Mouse (Mus musculus): ENCODE results near the gene Snx32. TPM values are rescaled to one million over a fixed set of nuclear protein-coding genes. Genes with fewer than 3 reads are reported as not detected.

Gene Snx32
- polyA plus RNA-seq, 1 experiment from 2014 or later: 74.3 TPM

DNA sequence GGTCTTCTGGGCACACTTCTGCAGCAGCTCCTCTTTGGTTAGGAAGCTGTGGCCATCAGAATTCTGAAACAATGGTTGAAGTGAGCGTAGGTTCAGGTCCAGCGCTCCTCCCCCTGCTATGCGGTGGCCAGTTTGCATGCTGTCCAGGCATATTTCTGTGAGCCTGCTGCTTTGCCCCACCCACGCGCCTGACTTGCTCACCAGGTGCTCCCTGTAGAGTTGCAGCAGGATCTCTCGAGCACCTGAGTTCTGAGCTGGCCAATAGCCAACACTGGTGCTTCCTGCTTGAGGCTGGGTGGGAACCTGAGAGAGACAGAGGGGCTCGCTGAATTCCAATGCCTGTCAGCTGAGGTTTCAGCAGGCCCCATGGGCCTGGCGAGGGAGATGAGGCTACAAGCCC is 24.1 kb downstream of the Snx32 start:
- Histone ChIP-seq H3K4me2 (no peak overlapping the region), H3K27me3 (no peaks in the 10 kb centered on the region), H3K4me3 (no peak overlapping the region), H3K9me3 (no peaks in the 10 kb centered on the region), H3K4me1 (replicated peaks) (peaks cover 35% of the 10 kb centered on the region), H3K27ac (replicated peaks) (no peak overlapping the region), H3K9ac (no peak overlapping the region), H3K36me3 (peaks cover 53% of the 10 kb centered on the region)
- 91% methylated on average over 8 of the region's 8 CpGs for WGBS
- no peak for ATAC-seq (ENCODE audit: low read depth)

- Histone ChIP-seq H3K4me3 (no peak overlapping the region), H3K9me3 (no peaks in the 10 kb centered on the region), H3K27me3 (no peaks in the 10 kb centered on the region), H3K4me1 (replicated peaks) (peaks cover 35% of the 10 kb centered on the region), H3K27ac (replicated peaks) (no peak overlapping the region), H3K4me2 (no peak overlapping the region), H3K9ac (no peak overlapping the region), H3K36me3 (peaks cover 58% of the 10 kb centered on the region)
- 94% methylated on average over 7 of the region's 7 CpGs for WGBS
- no peak for ATAC-seq (ENCODE audit: low read depth)
Measured at GRCm38 (mm10) chr19:5485821-5486220, 24.5 kb downstream of the Snx32 start.

DNA sequence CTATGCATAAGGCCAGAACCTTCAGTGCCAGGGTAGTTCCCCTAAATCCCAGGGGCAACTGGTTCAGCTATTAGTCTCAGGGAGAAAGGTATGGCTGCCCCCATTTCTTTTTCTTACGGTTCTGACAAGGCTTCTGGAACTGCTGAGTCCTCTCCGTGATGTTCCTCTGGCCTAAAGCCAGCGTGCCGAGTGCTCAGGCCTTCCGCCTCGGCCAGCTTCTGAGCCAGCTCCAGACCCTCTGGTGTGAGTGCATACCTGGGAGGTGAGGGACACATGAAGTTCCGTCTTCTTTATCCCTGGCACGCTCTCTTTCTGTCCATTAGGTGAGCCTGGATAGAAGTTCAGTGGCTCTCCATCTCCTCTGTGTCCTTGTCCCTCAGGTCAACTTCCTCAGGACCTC is 25.0 kb downstream of the Snx32 start:
- no peak overlapping the region for H3K4me3 ChIP-seq
- H3K4me2 ChIP-seq: no peak overlapping the region
- ATAC-seq (ENCODE audit: low read depth): no peak
- H3K27ac ChIP-seq (replicated peaks): no peak overlapping the region
- peaks cover 35% of the 10 kb centered on the region for H3K4me1 ChIP-seq (replicated peaks)
- 0 out of 2 replicates have a peak overlapping the region, but pooled peaks have one; percentile 1 for H3K9ac ChIP-seq
- no peaks in the 10 kb centered on the region for H3K27me3 ChIP-seq
- WGBS: 96% methylated on average over 8 of the region's 8 CpGs
- no peaks in the 10 kb centered on the region for H3K9me3 ChIP-seq
- H3K36me3 ChIP-seq: peaks cover 62% of the 10 kb centered on the region

DNA sequence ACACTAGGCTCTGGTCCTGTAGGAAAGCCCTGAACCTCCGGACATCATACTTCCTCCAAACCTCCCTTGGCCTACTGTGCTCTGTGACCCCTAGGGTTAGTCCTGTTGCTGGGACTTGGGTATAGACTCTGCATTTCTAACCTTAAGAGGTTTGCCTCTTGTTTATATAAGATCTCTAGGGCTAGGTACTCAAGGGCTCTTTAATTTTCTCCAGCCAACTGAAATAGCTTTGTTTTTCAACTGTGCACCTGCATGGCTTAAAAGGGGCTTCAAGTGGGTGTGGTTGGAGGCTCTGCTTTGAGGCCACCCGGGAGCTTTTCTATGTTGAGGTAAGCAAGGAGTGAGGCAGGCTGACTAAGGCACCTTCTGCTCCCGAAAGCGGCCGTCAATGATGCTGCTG is 25.8 kb downstream of the Snx32 start:
- Histone ChIP-seq H3K4me2 (no peak overlapping the region), H3K27me3 (no peaks in the 10 kb centered on the region), H3K4me3 (no peak overlapping the region), H3K4me1 (replicated peaks) (peaks cover 29% of the 10 kb centered on the region), H3K9ac (0 out of 2 replicates have a peak overlapping the region, but pooled peaks have one; percentile 38), H3K27ac (replicated peaks) (no peak overlapping the region), H3K36me3 (peaks cover 69% of the 10 kb centered on the region), H3K9me3 (no peaks in the 10 kb centered on the region)
- ATAC-seq (ENCODE audit: low read depth): no peak
- 92% methylated on average over 5 of the region's 5 CpGs for WGBS

- Histone ChIP-seq H3K27me3 (no peaks in the 10 kb centered on the region), H3K36me3 (peaks cover 77% of the 10 kb centered on the region), H3K9me3 (no peaks in the 10 kb centered on the region), H3K4me3 (no peak overlapping the region), H3K4me2 (no peak overlapping the region), H3K4me1 (replicated peaks) (peaks cover 21% of the 10 kb centered on the region), H3K27ac (replicated peaks) (no peak overlapping the region), H3K9ac (no peak overlapping the region)
- ATAC-seq (ENCODE audit: low read depth): no peak
- WGBS: 96% methylated on average over 19 of the region's 19 CpGs
Measured at GRCm38 (mm10) chr19:5483386-5484359, 26.7 kb downstream of the Snx32 start.

DNA sequence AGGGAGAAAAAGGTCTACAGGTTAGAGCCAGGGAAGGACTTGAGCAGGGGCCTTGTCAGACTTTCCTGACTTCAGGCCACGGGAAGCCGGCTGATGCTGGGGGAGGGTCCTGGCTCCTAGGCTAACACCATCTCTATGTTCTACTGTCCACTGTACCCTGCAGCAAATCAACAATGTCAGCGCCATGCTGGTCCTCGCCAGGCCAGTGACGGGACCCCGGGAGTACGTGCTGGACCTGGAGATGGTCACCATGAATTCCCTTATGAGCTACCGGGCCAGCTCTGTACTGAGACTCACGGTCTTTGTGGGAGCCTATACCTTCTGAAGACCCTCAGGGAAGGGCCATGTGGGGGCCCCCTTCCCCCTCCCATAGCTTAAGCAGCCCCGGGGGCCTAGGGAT is 28.9 kb downstream of the Snx32 start:
- Histone ChIP-seq H3K4me1 (replicated peaks) (peaks cover 20% of the 10 kb centered on the region), H3K9me3 (no peaks in the 10 kb centered on the region), H3K4me3 (no peak overlapping the region), H3K9ac (no peak overlapping the region), H3K27ac (replicated peaks) (no peak overlapping the region), H3K27me3 (no peaks in the 10 kb centered on the region), H3K36me3 (peaks cover 80% of the 10 kb centered on the region), H3K4me2 (no peak overlapping the region)
- WGBS: 93% methylated on average over 10 of the region's 10 CpGs
- ATAC-seq (ENCODE audit: low read depth): no peak

DNA sequence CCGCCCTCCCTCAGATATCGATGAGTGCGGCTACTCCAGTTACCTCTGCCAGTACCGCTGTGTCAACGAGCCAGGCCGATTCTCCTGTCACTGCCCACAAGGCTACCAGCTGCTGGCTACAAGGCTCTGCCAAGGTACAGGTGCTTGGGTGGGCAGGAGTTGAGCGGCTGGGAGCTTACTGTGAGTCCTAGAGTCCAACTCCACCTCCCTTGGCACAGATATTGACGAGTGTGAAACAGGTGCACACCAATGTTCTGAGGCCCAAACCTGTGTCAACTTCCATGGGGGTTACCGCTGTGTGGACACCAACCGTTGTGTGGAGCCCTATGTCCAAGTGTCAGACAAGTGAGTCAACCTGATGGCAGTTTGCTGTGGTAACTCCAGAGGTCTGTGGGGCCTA is 30.3 kb downstream of the Snx32 start:
- no peak overlapping the region for H3K27ac ChIP-seq (replicated peaks)
- H3K4me3 ChIP-seq: no peak overlapping the region
- ATAC-seq (ENCODE audit: low read depth): no peak
- peaks cover 66% of the 10 kb centered on the region for H3K36me3 ChIP-seq
- H3K27me3 ChIP-seq: no peaks in the 10 kb centered on the region
- WGBS: 92% methylated on average over 10 of the region's 10 CpGs
- H3K4me1 ChIP-seq (replicated peaks): peaks cover 27% of the 10 kb centered on the region
- H3K9me3 ChIP-seq: no peaks in the 10 kb centered on the region
- H3K9ac ChIP-seq: no peak overlapping the region
- H3K4me2 ChIP-seq: no peak overlapping the region

GRCm38 (mm10) chr19:5477668-5478300 is 32.6 kb downstream of the Snx32 start:
- Histone ChIP-seq H3K4me2 (no peak overlapping the region), H3K36me3 (peaks cover 44% of the 10 kb centered on the region), H3K27me3 (no peaks in the 10 kb centered on the region), H3K4me1 (replicated peaks) (peaks cover 40% of the 10 kb centered on the region), H3K9ac (no peak overlapping the region), H3K4me3 (no peak overlapping the region), H3K27ac (replicated peaks) (no peak overlapping the region), H3K9me3 (no peaks in the 10 kb centered on the region)
- WGBS: 90% methylated on average over 18 of the region's 18 CpGs
- no peak for ATAC-seq (ENCODE audit: low read depth)

DNA sequence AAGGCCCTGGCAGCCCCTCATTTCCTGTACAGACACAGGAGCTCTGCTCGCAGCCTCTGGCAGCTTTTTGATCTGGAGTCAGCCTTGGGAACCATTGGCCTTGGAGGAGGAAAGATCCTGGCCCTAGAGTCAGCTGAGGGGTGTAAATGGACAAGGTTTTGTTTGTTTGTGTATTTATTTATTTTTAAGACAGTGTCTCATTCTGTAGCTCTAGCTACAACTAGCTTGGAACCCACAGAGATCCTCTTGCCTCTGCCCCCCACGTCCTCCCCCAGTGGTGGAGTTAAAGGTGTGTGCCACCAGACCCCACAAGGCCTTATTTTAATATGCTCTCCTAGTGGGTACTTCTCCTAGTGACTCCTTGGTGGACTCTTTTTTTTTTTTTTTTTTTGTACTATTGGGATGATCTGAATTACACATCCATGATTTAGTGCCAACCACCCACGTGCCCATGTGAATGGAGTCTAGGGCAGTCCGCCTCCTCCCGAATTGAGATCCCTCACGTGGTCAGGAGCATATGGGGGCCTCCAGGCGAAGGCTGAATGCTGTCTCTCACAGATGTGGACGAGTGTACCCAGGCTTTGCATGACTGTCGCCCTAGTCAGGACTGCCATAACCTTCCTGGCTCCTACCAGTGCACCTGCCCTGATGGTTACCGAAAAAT is 33.2 kb downstream of the Snx32 start:
- Histone ChIP-seq H3K4me2 (no peak overlapping the region), H3K4me3 (no peak overlapping the region), H3K9me3 (no peaks in the 10 kb centered on the region), H3K9ac (no peak overlapping the region), H3K27me3 (no peaks in the 10 kb centered on the region), H3K4me1 (replicated peaks) (peaks cover 40% of the 10 kb centered on the region), H3K27ac (replicated peaks) (no peak overlapping the region), H3K36me3 (peaks cover 37% of the 10 kb centered on the region)
- WGBS: 73% methylated on average over 10 of the region's 10 CpGs
- ATAC-seq (ENCODE audit: low read depth): no peak

DNA sequence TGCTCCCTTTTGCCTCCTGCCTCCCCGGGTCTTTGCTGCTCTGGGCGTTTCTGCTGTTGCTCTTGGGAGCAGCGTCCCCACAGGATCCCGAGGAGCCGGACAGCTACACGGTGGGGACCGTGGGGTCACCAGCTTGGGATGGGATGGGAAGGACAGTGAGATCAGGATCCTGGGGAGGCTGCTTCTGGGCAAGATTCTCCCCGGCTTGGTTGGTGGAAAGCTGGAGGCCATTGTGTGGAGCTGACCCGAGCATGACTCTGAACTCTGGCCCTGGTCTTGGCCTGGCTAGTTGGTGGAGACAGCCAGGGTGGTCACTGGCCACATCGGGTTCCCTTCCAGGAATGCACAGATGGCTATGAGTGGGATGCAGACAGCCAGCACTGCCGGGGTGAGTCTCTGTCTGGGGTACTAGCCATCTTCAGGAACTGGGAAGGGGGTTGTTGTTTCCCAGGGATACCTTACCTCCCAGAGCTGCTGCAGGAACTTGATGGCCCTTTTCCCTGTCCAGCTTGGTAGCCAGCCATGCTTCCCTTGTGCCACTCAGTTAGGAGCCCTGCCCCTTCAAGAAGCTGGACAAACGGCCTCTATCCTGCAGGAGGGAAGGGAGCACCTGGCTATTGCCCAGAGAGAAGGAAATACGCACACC is 35.1 kb downstream of the Snx32 start:
- Histone ChIP-seq H3K27ac (replicated peaks) (peak overlapping the region; percentile 74), H3K9me3 (no peaks in the 10 kb centered on the region), H3K4me1 (replicated peaks) (peaks cover 40% of the 10 kb centered on the region), H3K9ac (peak overlapping the region; percentile 72), H3K36me3 (peaks cover 18% of the 10 kb centered on the region; the same call in 1 of the 2 replicates), H3K4me3 (peak overlapping the region; percentile 52), H3K27me3 (no peaks in the 10 kb centered on the region), H3K4me2 (peak overlapping the region; percentile 83)
- ATAC-seq (ENCODE audit: low read depth): peak; percentile 28; the same call in 1 of the 2 replicates
- WGBS: 21% methylated on average over 13 of the region's 13 CpGs

GRCm38 (mm10) chr19:5474281-5475068 is 35.9 kb downstream of the Snx32 start:
- Histone ChIP-seq H3K4me2 (peak overlapping the region; percentile 83), H3K27ac (replicated peaks) (peak overlapping the region; percentile 74), H3K4me1 (replicated peaks) (peaks cover 40% of the 10 kb centered on the region), H3K4me3 (peak overlapping the region; percentile 52), H3K36me3 (0 out of 2 replicates have a peak, but pooled peaks cover 13% of the 10 kb centered on the region), H3K27me3 (no peaks in the 10 kb centered on the region), H3K9ac (peak overlapping the region; percentile 72), H3K9me3 (no peaks in the 10 kb centered on the region)
- 1% methylated on average over 48 of the region's 68 CpGs for WGBS
- peak; percentile 46 for ATAC-seq (ENCODE audit: low read depth)

Measured in neural tube, embryonic 13.5 days (tissue).